Mouse (Mus musculus): ENCODE measurements at regions not wholly inside any gene's neighbourhood (a gene's known extent, or its start where the extent isn't known, plus 50 kb on each side); places are given as distances from the start of the nearest gene placed in this dataset.

DNA sequence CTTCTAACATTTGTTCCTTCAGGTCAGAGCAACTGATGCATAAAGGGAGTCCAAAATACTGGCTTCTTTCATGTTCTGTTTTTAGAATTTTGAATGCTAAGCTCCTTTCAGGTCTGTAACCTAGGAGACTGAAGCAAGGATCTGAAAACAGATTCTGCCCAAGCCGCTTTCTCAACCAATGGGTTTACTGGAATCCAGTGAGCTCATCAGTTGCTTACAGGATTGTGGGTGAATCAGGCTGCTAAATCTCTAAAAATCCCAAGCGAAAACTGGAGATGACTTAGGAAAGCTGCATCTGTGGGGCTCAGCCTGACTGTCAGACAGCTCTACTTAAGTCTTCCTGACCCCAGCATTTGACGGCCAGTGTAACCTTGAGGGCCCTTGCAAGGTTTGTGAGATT lies 1277.7 kb downstream of the Defb40 start:
- no peak for TF ChIP-seq USF1 (IDR thresholded peaks at IDR 0.05; ENCODE audit: low read depth)
- no peak for TF ChIP-seq MYOD1 (IDR thresholded peaks at IDR 0.05; ENCODE audit: control insufficient read depth in 1 of 3, insufficient read length in 2 of 3, low read depth in 2 of 3)
- no peak for TF ChIP-seq TCF3 (IDR thresholded peaks at IDR 0.05; ENCODE audit: insufficient read length, low read depth)
- no peak for TF ChIP-seq POLR2AphosphoS2 (IDR thresholded peaks at IDR 0.05; ENCODE audit: insufficient read length, low read depth)
- TF ChIP-seq MYOG (IDR thresholded peaks at IDR 0.05; ENCODE audit: control insufficient read depth in 1 of 3, insufficient read depth in 1 of 3, insufficient read length in 2 of 3, low read depth in 2 of 3) = no peak
- no peak for TF ChIP-seq POLR2A (IDR thresholded peaks at IDR 0.05; ENCODE audit: insufficient read length, low read depth)
- TF ChIP-seq REST (IDR thresholded peaks at IDR 0.05; ENCODE audit: insufficient read depth, insufficient read length) = no peak

DNA sequence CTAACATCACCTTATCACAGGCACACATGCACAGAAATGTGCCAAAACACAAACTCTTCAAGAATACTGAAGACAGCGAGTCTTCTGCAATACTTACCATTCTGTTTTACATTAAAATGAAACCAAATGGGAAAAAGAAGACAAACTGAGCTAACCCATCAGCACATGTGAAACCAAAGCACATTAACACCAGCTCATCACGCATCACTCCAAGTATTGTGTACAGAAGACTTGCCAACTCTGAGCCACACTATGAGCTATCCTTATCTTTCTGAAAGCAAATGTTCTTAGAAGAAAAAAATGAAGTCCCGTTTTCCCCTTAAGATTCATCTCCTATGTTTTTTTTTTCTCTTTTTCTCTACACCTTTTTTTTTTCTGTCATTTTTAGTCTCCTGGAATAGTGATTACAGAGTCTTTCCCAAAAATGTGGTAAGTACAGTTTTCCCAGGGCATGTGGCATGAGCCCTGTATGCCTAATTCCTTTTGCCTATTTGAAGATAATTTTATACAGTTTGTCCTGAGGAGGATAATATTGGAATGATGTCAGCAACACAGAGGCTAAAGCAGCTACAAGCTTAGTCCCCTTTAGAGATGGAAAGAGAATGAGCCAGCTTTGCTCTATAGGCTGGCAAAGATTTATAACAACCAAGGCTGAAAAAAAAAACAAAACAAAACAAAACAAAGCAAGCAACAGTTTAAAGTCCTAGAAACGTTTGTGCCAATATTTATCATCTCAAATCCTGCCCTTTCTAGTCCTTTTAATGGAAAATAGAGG lies 1287.8 kb downstream of the Defb40 start:
- Histone ChIP-seq H3K36me3 (ENCODE audit: control insufficient read depth, insufficient read depth) (no peaks in the 10 kb centered on the region), H3ac (ENCODE audit: control insufficient read depth, insufficient read length) (no peak overlapping the region), H3K27me3 (ENCODE audit: control insufficient read depth, insufficient read depth, insufficient read length) (no peaks in the 10 kb centered on the region), H3K4me3 (no peak overlapping the region), H3K4me2 (ENCODE audit: low read depth) (no peak overlapping the region), H3K79me2 (ENCODE audit: control insufficient read depth, insufficient read depth) (no peaks in the 10 kb centered on the region)
- TF ChIP-seq TCF12 (IDR thresholded peaks at IDR 0.05; ENCODE audit: insufficient read depth, poor library complexity, severe bottlenecking) (no peak), TCF3 (IDR thresholded peaks at IDR 0.05; ENCODE audit: insufficient read length, low read depth) (no peak)

More for the DNA sequence above, 1277.7 kb downstream of the Defb40 start:
- no peaks in the 10 kb centered on the region for H3K79me2 ChIP-seq (ENCODE audit: control insufficient read depth, insufficient read depth)
- no peak overlapping the region for H3ac ChIP-seq (ENCODE audit: control insufficient read depth, insufficient read length)
- H3K4me3 ChIP-seq = no peak overlapping the region
- no peaks in the 10 kb centered on the region for H3K36me3 ChIP-seq (ENCODE audit: control insufficient read depth, insufficient read depth)
- no peak overlapping the region for H3K4me2 ChIP-seq (ENCODE audit: low read depth)
- H3K27me3 ChIP-seq (ENCODE audit: control insufficient read depth, insufficient read depth, insufficient read length) = no peaks in the 10 kb centered on the region

DNA sequence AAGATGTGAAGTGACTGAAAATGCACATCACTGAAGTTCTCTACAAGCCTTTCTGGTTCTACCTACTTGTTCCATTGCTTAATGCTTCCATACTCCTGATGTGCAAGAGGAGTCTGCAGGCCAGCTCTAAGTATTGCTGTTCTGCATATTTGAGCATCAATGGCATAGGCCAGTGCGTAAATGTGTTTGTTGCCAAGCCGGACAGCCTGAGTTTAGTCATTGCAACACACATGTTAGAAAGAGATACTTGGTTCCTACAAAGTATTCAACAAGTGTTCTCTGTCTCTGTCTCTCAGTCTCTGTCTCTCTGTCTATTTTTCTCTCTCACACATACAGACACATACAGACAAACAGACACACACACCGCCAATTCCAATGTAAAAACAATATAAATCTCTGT lies 1288.4 kb downstream of the Defb40 start:
- no peak overlapping the region for H3K4me3 ChIP-seq
- no peak overlapping the region for H3ac ChIP-seq (ENCODE audit: control insufficient read depth, insufficient read length)
- H3K36me3 ChIP-seq (ENCODE audit: control insufficient read depth, insufficient read depth) = no peaks in the 10 kb centered on the region
- no peaks in the 10 kb centered on the region for H3K27me3 ChIP-seq (ENCODE audit: control insufficient read depth, insufficient read depth, insufficient read length)
- no peaks in the 10 kb centered on the region for H3K79me2 ChIP-seq (ENCODE audit: control insufficient read depth, insufficient read depth)
- TF ChIP-seq MYOG (IDR thresholded peaks at IDR 0.05; ENCODE audit: control insufficient read depth in 1 of 3, insufficient read depth in 1 of 3, insufficient read length in 2 of 3, low read depth in 2 of 3) (no peak), MYOD1 (IDR thresholded peaks at IDR 0.05; ENCODE audit: control insufficient read depth in 1 of 3, insufficient read length in 2 of 3, low read depth in 2 of 3) (no peak), SRF (IDR thresholded peaks at IDR 0.05; ENCODE audit: control insufficient read depth, insufficient read length, low read depth) (no peak), E2F4 (IDR thresholded peaks at IDR 0.05; ENCODE audit: insufficient read depth) (no peak), CEBPB (IDR thresholded peaks at IDR 0.05; ENCODE audit: insufficient read depth, poor library complexity, severe bottlenecking) (no peak), REST (IDR thresholded peaks at IDR 0.05; ENCODE audit: insufficient read depth, insufficient read length) (no peak), TCF12 (IDR thresholded peaks at IDR 0.05; ENCODE audit: insufficient read depth, poor library complexity, severe bottlenecking) (no peak), USF1 (IDR thresholded peaks at IDR 0.05; ENCODE audit: low read depth) (no peak), MAX (IDR thresholded peaks at IDR 0.05; ENCODE audit: low read depth) (no peak), TCF3 (IDR thresholded peaks at IDR 0.05; ENCODE audit: insufficient read length, low read depth) (no peak), POLR2A (IDR thresholded peaks at IDR 0.05; ENCODE audit: insufficient read length, low read depth) (no peak), POLR2AphosphoS2 (IDR thresholded peaks at IDR 0.05; ENCODE audit: insufficient read length, low read depth) (no peak)
- no peak overlapping the region for H3K4me2 ChIP-seq (ENCODE audit: low read depth)

DNA sequence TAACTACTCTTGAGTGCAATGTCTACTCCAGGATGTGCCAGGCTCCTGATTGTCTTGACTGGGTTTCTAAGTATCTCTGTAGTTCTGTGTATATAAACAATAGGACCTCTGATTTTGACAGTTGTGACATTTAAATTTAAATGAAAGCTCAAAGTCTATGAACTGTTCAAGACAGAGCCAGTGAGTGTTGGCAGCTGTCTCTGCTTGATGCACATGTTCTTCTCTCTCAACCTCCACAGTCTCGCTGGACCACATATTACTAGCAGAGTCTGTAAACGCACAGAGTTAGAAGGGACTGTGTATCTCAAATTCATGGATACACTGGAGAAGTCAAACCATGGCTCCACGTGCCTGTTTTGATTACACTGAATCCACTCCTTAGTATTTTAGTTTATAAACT lies 1291.0 kb downstream of the Defb40 start:
- Histone ChIP-seq H3K4me2 (ENCODE audit: low read depth) (no peak overlapping the region), H3K36me3 (ENCODE audit: control insufficient read depth, insufficient read depth) (no peaks in the 10 kb centered on the region), H3K27me3 (ENCODE audit: control insufficient read depth, insufficient read depth, insufficient read length) (no peaks in the 10 kb centered on the region), H3ac (ENCODE audit: control insufficient read depth, insufficient read length) (no peak overlapping the region), H3K79me2 (ENCODE audit: control insufficient read depth, insufficient read depth) (no peaks in the 10 kb centered on the region), H3K4me3 (no peak overlapping the region)
- TF ChIP-seq CEBPB (IDR thresholded peaks at IDR 0.05; ENCODE audit: insufficient read depth, poor library complexity, severe bottlenecking) (no peak), POLR2A (IDR thresholded peaks at IDR 0.05; ENCODE audit: insufficient read length, low read depth) (no peak), E2F4 (IDR thresholded peaks at IDR 0.05; ENCODE audit: insufficient read depth) (no peak), SRF (IDR thresholded peaks at IDR 0.05; ENCODE audit: control insufficient read depth, insufficient read length, low read depth) (no peak), REST (IDR thresholded peaks at IDR 0.05; ENCODE audit: insufficient read depth, insufficient read length) (no peak), USF1 (IDR thresholded peaks at IDR 0.05; ENCODE audit: low read depth) (no peak), TCF12 (IDR thresholded peaks at IDR 0.05; ENCODE audit: insufficient read depth, poor library complexity, severe bottlenecking) (no peak), MAX (IDR thresholded peaks at IDR 0.05; ENCODE audit: low read depth) (no peak), TCF3 (IDR thresholded peaks at IDR 0.05; ENCODE audit: insufficient read length, low read depth) (no peak), POLR2AphosphoS2 (IDR thresholded peaks at IDR 0.05; ENCODE audit: insufficient read length, low read depth) (no peak), MYOG (IDR thresholded peaks at IDR 0.05; ENCODE audit: control insufficient read depth in 1 of 3, insufficient read depth in 1 of 3, insufficient read length in 2 of 3, low read depth in 2 of 3) (no peak), MYOD1 (IDR thresholded peaks at IDR 0.05; ENCODE audit: control insufficient read depth in 1 of 3, insufficient read length in 2 of 3, low read depth in 2 of 3) (no peak)
